Mouse (Mus musculus): Measurements from ENCODE around the gene Zfp367.

- no peak for TF ChIP-seq GATA1 (IDR thresholded peaks at IDR 0.05; ENCODE audit: low read length)
- no peak for TF ChIP-seq TAL1 (IDR thresholded peaks at IDR 0.05; ENCODE audit: low read length)
Measured at GRCm38 (mm10) chr13:64178000-64178399, 25.0 kb upstream of the Zfp367 start.
